Mouse (Mus musculus) liver, embryonic 15.5 days (tissue): ENCODE measurements around the gene Shf. TPM values are rescaled to one million over a fixed set of nuclear protein-coding genes. Genes with fewer than 3 reads are reported as not detected.

Source experiments
- ATAC-seq: fragments of 200-750 bp; cut with Nextera tagmentation; 2 replicates; pipeline ENCODE4 v1.8.0; 2017; ENCODE audit warnings: moderate number of reproducible peaks, mild to moderate bottlenecking, moderate library complexity; ENCODE audit not compliant: insufficient read depth
- H3K27ac ChIP-seq: fragments of 300-500 bp; sonication (generic); replicated peaks from 2 replicates; pipeline ENCODE4 v1.5.1; 2015; ENCODE audit warnings: mild to moderate bottlenecking, inconsistent platforms
- H3K27me3 ChIP-seq: fragments of 300-500 bp; sonication (generic); 2 replicates; pipeline ENCODE4 v1.6.1; 2015; ENCODE audit warnings: mild to moderate bottlenecking, inconsistent platforms
- H3K36me3 ChIP-seq: fragments of 300-500 bp; sonication (generic); replicated peaks from 2 replicates; pipeline ENCODE4 v1.6.1; 2015; ENCODE audit warnings: moderate library complexity, mild to moderate bottlenecking, inconsistent platforms
- H3K4me1 ChIP-seq: fragments of 300-500 bp; sonication (generic); replicated peaks from 2 replicates; pipeline ENCODE4 v1.6.1; 2015; ENCODE audit warnings: inconsistent platforms
- H3K4me2 ChIP-seq: fragments of 300-500 bp; sonication (generic); 2 replicates; pipeline ENCODE4 v1.6.1; 2015; ENCODE audit warnings: moderate library complexity, mild to moderate bottlenecking, inconsistent platforms
- H3K4me3 ChIP-seq: fragments of 300-500 bp; sonication (generic); replicated peaks from 2 replicates; pipeline ENCODE4 v1.5.1; 2015; ENCODE audit warnings: mild to moderate bottlenecking, inconsistent platforms
- H3K9ac ChIP-seq: fragments of 300-500 bp; sonication (generic); 2 replicates; pipeline ENCODE4 v1.6.1; 2015; ENCODE audit warnings: moderate library complexity, mild to moderate bottlenecking, inconsistent platforms
- H3K9me3 ChIP-seq: fragments of 300-500 bp; sonication (generic); replicated peaks from 2 replicates; pipeline ENCODE4 v1.6.1; 2016; ENCODE audit warnings: inconsistent platforms
- WGBS: fragments of 180-500 bp; shearing (Covaris S2); methylation state at CpG from one replicate; pipeline ENCODE4 v1.1.7; 2015; ENCODE audit warnings: mixed read lengths; ENCODE audit not compliant: insufficient replicate concordance; 5-methylcytosine and 5-hydroxymethylcytosine counted together
- polyA plus RNA-seq: library from polyadenylated mRNA; unstranded; fragments of >200 nt; fragmentation: Nextera tagmentation; extraction: Ambion mirVana; gene quantifications from 2 replicates; pipeline ENCODE4 v1.2.1, GENCODE M21; 2015

Shf gene
- polyA plus RNA-seq, 1 experiment from 2014 or later = 1.1 TPM

DNA sequence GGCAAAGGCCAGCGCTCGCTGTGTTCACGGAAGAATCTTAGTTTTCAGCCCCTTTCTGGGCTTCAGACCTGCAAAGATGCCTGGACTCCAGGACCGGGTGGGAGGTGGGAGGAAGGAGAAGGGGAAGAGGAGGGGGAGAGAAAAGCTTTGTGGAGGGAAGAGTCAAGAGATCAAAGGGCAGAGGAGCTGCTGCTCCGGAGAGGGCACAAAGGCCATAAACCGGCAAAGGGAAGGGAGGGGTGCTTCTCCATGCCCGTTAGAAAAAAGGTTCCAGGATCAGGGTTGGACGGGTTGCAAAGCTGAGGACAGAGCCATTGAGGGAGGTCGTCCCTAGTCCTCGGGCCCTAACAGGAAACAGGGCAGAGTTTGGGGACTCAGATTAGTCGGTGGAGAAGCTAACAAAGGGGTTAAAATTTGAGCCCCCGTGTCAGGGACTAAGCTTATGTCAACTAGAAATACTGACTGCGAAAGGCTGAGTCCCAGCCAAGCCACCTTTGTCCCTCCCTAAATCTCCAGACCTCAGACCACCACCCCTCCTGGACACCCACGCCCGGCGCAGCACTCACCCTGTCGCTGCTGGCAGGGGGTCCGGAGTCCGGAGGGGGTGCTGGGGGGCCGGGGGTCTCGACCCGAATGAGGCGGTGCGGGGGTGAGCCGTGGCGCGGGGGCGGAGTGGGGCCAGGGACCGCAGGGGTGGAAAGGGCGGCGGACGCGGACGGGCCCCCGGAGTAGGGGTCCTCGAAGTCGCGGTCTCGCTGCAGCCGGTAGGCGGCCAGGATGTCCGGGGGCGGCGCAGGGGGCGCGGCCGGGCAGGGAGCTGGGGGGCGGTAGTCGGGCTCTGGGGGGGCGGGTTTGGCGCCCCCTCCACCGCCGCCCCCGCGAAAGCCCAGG is 636 bp downstream of the Shf start:
- H3K27ac ChIP-seq = peak overlapping the region; percentile 78
- peak overlapping the region; percentile 86 for H3K4me3 ChIP-seq
- WGBS = 2% methylated on average over 47 of the region's 55 CpGs
- H3K36me3 ChIP-seq = peaks cover 6% of the 10 kb centered on the region; the same call in 1 of the 2 replicates
- H3K9ac ChIP-seq = peak overlapping the region; percentile 86
- ATAC-seq = peak; percentile 18
- H3K9me3 ChIP-seq = no peaks in the 10 kb centered on the region
- H3K4me2 ChIP-seq = peak overlapping the region; percentile 98
- H3K27me3 ChIP-seq = 0 out of 2 replicates have a peak, but pooled peaks cover 3% of the 10 kb centered on the region
- H3K4me1 ChIP-seq = peaks cover 68% of the 10 kb centered on the region

- 0 out of 2 replicates have a peak, but pooled peaks cover 2% of the 10 kb centered on the region for H3K27me3 ChIP-seq
- peak overlapping the region; percentile 78; the same call in 1 of the 2 replicates for H3K27ac ChIP-seq
- ATAC-seq = no peak
- 32% methylated on average over 4 of the region's 4 CpGs for WGBS
- peak overlapping the region; percentile 98 for H3K4me2 ChIP-seq
- peak overlapping the region; percentile 86 for H3K9ac ChIP-seq
- H3K4me1 ChIP-seq = peaks cover 70% of the 10 kb centered on the region
- H3K9me3 ChIP-seq = no peaks in the 10 kb centered on the region
- H3K36me3 ChIP-seq = peaks cover 13% of the 10 kb centered on the region
- H3K4me3 ChIP-seq = peak overlapping the region; percentile 86
These were observed 1.3 kb downstream of the Shf start for GRCm38 (mm10) chr2:122367701-122368080.

DNA sequence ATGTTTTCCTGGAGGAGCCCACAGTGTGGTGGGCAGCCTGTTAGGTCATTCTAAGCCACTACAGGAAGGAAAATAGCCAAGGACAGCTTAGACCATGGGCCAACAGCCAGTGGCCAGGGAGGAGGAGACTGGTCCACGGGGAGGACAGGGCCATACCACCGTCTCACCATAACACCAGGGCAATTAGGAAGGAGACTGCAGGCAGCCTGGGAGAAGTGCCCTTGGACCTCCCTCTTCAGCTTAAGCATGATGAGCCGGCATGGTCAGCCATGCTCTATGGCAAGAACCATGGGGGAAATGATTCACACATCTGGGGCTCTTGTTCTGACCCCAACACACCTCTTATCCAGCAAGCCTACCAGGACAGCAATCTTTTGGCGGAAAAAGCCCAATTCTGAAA is 1.8 kb downstream of the Shf start:
- Histone ChIP-seq H3K9ac (no peak overlapping the region), H3K36me3 (peaks cover 13% of the 10 kb centered on the region), H3K9me3 (no peaks in the 10 kb centered on the region), H3K4me2 (peak overlapping the region; percentile 98), H3K27me3 (no peaks in the 10 kb centered on the region), H3K4me1 (peaks cover 72% of the 10 kb centered on the region), H3K4me3 (peak overlapping the region; percentile 86), H3K27ac (0 out of 2 replicates have a peak overlapping the region, but pooled peaks have one; percentile 78)
- ATAC-seq = no peak
- 53% methylated on average over 4 of the region's 4 CpGs for whole genome bisulfite sequencing

DNA sequence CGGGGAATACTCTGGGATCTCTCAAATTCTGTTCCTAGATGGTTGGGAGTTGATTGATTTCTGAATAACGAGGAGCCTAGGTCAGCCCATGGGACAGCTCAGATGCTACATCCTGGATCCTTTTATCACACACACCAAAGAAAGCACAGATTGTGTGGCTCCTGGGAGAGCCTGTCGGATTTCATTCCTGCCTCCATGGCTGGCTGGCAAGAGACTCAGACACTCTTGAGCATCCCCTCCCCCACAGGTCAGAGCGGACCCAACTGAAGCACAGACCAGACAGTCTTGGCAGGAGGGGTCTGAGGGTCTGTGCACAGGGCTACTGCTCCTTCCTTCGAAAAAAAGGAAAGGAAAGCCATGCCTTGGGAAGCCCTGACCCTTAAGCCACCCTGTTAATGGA is 2.3 kb downstream of the Shf start:
- 73% methylated on average over 5 of the region's 5 CpGs for WGBS
- Histone ChIP-seq H3K9me3 (no peaks in the 10 kb centered on the region), H3K27me3 (no peaks in the 10 kb centered on the region), H3K36me3 (peaks cover 13% of the 10 kb centered on the region), H3K4me3 (no peak overlapping the region), H3K9ac (0 out of 2 replicates have a peak overlapping the region, but pooled peaks have one; percentile 13), H3K4me1 (peaks cover 77% of the 10 kb centered on the region), H3K27ac (no peak overlapping the region), H3K4me2 (peak overlapping the region; percentile 98; the same call in 1 of the 2 replicates)
- ATAC-seq = no peak

GRCm38 (mm10) chr2:122366039-122366438 is 2.9 kb downstream of the Shf start:
- Histone ChIP-seq H3K4me3 (no peak overlapping the region), H3K27me3 (no peaks in the 10 kb centered on the region), H3K9ac (0 out of 2 replicates have a peak overlapping the region, but pooled peaks have one; percentile 13), H3K9me3 (no peaks in the 10 kb centered on the region), H3K4me1 (peaks cover 81% of the 10 kb centered on the region), H3K4me2 (no peak overlapping the region), H3K27ac (no peak overlapping the region; the same call in 1 of the 2 replicates), H3K36me3 (peaks cover 13% of the 10 kb centered on the region)
- WGBS = 86% methylated on average over 3 of the region's 3 CpGs
- ATAC-seq = no peak

GRCm38 (mm10) chr2:122365244-122365866 is 3.6 kb downstream of the Shf start:
- Histone ChIP-seq H3K27ac (peak overlapping the region; percentile 86), H3K9me3 (no peaks in the 10 kb centered on the region), H3K9ac (no peak overlapping the region), H3K4me1 (peaks cover 78% of the 10 kb centered on the region), H3K36me3 (peaks cover 13% of the 10 kb centered on the region), H3K4me3 (no peak overlapping the region), H3K4me2 (peak overlapping the region; percentile 55; the same call in 1 of the 2 replicates), H3K27me3 (no peaks in the 10 kb centered on the region)
- no peak for ATAC-seq
- 77% methylated on average over 10 of the region's 10 CpGs for WGBS

- ATAC-seq = peak; percentile 85
- peaks cover 13% of the 10 kb centered on the region for H3K36me3 ChIP-seq
- WGBS = 53% methylated on average over 3 of the region's 3 CpGs
- peak overlapping the region; percentile 55 for H3K4me2 ChIP-seq
- 0 out of 2 replicates have a peak overlapping the region, but pooled peaks have one; percentile 10 for H3K4me3 ChIP-seq
- peak overlapping the region; percentile 27; the same call in 1 of the 2 replicates for H3K9ac ChIP-seq
- peak overlapping the region; percentile 86 for H3K27ac ChIP-seq
- H3K9me3 ChIP-seq = no peaks in the 10 kb centered on the region
- H3K27me3 ChIP-seq = no peaks in the 10 kb centered on the region
- H3K4me1 ChIP-seq = peaks cover 69% of the 10 kb centered on the region
These were observed 4.5 kb downstream of the Shf start for GRCm38 (mm10) chr2:122364352-122364944.

GRCm38 (mm10) chr2:122362622-122363523 is 6.1 kb downstream of the Shf start:
- H3K36me3 ChIP-seq = peaks cover 15% of the 10 kb centered on the region
- WGBS = 86% methylated on average over 13 of the region's 13 CpGs

DNA sequence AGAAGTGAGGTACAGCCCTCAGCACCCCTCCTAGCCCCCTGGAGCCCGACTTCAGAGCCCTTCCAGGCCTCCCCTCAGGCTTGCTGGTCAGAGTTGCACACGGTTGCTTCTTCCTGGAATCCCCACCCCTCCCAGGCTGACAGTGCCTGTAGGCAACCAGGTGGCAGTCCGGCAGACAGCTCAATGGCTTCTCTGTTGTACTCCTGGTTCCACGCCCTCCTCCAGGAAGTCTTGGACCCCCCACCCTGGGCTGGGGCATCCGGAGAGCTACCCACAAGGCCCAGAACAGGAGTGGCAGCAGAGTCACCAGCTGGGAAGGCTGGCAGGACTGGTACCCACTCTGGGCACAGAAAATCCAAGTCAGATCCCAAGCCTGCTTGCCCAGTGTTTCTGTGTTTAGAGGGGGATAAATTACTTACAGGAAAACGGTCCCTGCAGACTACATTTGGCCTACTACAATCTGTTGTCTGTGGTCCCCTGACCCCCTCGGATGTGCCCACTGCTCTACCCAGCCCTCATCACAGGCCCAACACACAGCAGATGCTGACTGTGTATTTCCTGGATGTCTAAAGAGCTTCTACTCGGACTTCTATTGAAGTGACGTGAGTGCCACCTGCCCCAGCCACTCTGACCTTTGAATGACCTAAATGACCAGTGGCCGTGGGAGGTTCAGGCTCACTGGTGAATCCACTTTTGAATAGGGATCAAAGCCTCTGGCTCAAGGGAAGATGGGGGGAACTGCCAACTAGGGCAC is 6.9 kb downstream of the Shf start:
- H3K4me1 ChIP-seq = peaks cover 50% of the 10 kb centered on the region
- H3K27ac ChIP-seq = no peak overlapping the region
- ATAC-seq = no peak
- peaks cover 22% of the 10 kb centered on the region for H3K36me3 ChIP-seq
- no peak overlapping the region for H3K9ac ChIP-seq
- H3K27me3 ChIP-seq = no peaks in the 10 kb centered on the region
- no peak overlapping the region for H3K4me2 ChIP-seq
- no peaks in the 10 kb centered on the region for H3K9me3 ChIP-seq
- WGBS = 56% methylated on average over 10 of the region's 10 CpGs
- H3K4me3 ChIP-seq = no peak overlapping the region

More at GRCm38 (mm10) chr2:122362622-122363523, 6.1 kb downstream of the Shf start:
- no peak for ATAC-seq
- Histone ChIP-seq H3K4me3 (no peak overlapping the region), H3K9me3 (no peaks in the 10 kb centered on the region), H3K9ac (no peak overlapping the region), H3K4me1 (peaks cover 58% of the 10 kb centered on the region), H3K27ac (no peak overlapping the region), H3K27me3 (no peaks in the 10 kb centered on the region), H3K4me2 (no peak overlapping the region)
